Mouse (Mus musculus) embryonic facial prominence, embryonic 11.5 days (tissue): ENCODE measurements around the gene Kctd14. TPM values are rescaled to one million over a fixed set of nuclear protein-coding genes. Genes with fewer than 3 reads are reported as not detected.
A peak's percentile ranks its signal among the peaks of the same experiment; 100 is the strongest.
"Not testable (repeated sequence)": the region's sequence is repeated elsewhere in the genome, so short reads cannot be mapped to it uniquely, and the experiment has no call there.

Experiments used
- ATAC-seq: fragments of 200-750 bp; cut with Nextera tagmentation; replicated peaks from 2 replicates; pipeline ENCODE4 v1.8.0; 2017; ENCODE audit warnings: low read depth; ENCODE audit not compliant: insufficient number of reproducible peaks, low FRiP score, low TSS enrichment
- DNase-seq: peaks from one replicate; pipeline ENCODE4 v3.0.0-alpha.2; 2015; ENCODE audit warnings: low spot score
- H3K27ac ChIP-seq: fragments of 300-500 bp; sonication (generic); replicated peaks from 2 replicates; pipeline ENCODE4 v1.5.1; 2014; ENCODE audit warnings: mild to moderate bottlenecking, low read depth, low read length, control low read depth
- H3K27me3 ChIP-seq: fragments of 300-500 bp; sonication (generic); 2 replicates; pipeline ENCODE4 v1.6.1; 2014; ENCODE audit warnings: mild to moderate bottlenecking, low read length, moderate library complexity, mixed read lengths; ENCODE audit not compliant: control insufficient read depth, insufficient read depth
- H3K36me3 ChIP-seq: fragments of 300-500 bp; sonication (generic); replicated peaks from 2 replicates; pipeline ENCODE4 v1.6.1; 2014; ENCODE audit warnings: low read depth, mild to moderate bottlenecking, low read length, moderate library complexity, mixed read lengths; ENCODE audit not compliant: control insufficient read depth, insufficient read depth
- H3K4me1 ChIP-seq: fragments of 300-500 bp; sonication (generic); 2 replicates; pipeline ENCODE4 v1.6.1; 2014; ENCODE audit warnings: low read length, mixed read lengths; ENCODE audit not compliant: control insufficient read depth, insufficient read depth
- H3K4me2 ChIP-seq: fragments of 300-500 bp; sonication (generic); 2 replicates; pipeline ENCODE4 v1.6.1; 2014; ENCODE audit warnings: low read depth, mild to moderate bottlenecking, control low read depth, low read length, moderate library complexity
- H3K4me3 ChIP-seq: fragments of 300-500 bp; sonication (generic); 2 replicates; pipeline ENCODE4 v1.5.1; 2014; ENCODE audit warnings: low read depth, low read length, control low read depth
- H3K9ac ChIP-seq: fragments of 300-500 bp; sonication (generic); replicated peaks from 2 replicates; pipeline ENCODE4 v1.6.1; 2014; ENCODE audit warnings: mild to moderate bottlenecking, control low read depth, low read length
- H3K9me3 ChIP-seq: fragments of 300-500 bp; sonication (generic); replicated peaks from 2 replicates; pipeline ENCODE4 v1.6.1; 2016; ENCODE audit warnings: mild to moderate bottlenecking, low read length, inconsistent platforms, mixed read lengths; ENCODE audit not compliant: control insufficient read depth
- WGBS: fragments of 180-500 bp; shearing (Covaris S2); extraction: QIAGEN DNeasy Blood & Tissue Kit; methylation state at CpG from one replicate; pipeline ENCODE4 v1.1.7; 2014; 5-methylcytosine and 5-hydroxymethylcytosine counted together
- polyA plus RNA-seq: library from polyadenylated mRNA; unstranded; fragments of >200 nt; fragmentation: Nextera tagmentation; extraction: Ambion mirVana; gene quantifications from 2 replicates; pipeline ENCODE4 v1.2.1, GENCODE M21; 2014

The Kctd14 gene
- polyA plus RNA-seq, 1 experiment from 2014 or later, result 0.55 TPM

GRCm38 (mm10) chr7:97427296-97427695, 23.8 kb upstream of the Kctd14 start:
- Histone ChIP-seq H3K4me1 (no peaks in the 10 kb centered on the region; the same call in 1 of the 2 replicates), H3K9me3 (no peaks in the 10 kb centered on the region), H3K27me3 (no peaks in the 10 kb centered on the region), H3K4me2 (no peak overlapping the region), H3K36me3 (no peaks in the 10 kb centered on the region), H3K4me3 (no peak overlapping the region), H3K9ac (no peak overlapping the region), H3K27ac (no peak overlapping the region)
- 87% methylated on average over 6 of the region's 6 CpGs for WGBS
- no peak for DNase-seq
- no peak for ATAC-seq

- Histone ChIP-seq H3K4me2 (no peak overlapping the region), H3K36me3 (no peaks in the 10 kb centered on the region), H3K9ac (no peak overlapping the region), H3K27me3 (no peaks in the 10 kb centered on the region), H3K4me3 (no peak overlapping the region), H3K27ac (no peak overlapping the region), H3K9me3 (no peaks in the 10 kb centered on the region), H3K4me1 (no peaks in the 10 kb centered on the region; the same call in 1 of the 2 replicates)
- ATAC-seq, result no peak
- WGBS, result 84% methylated on average over 5 of the region's 5 CpGs
- no peak for DNase-seq
These were observed 23.2 kb upstream of the Kctd14 start for GRCm38 (mm10) chr7:97427778-97428420.

- 0 out of 2 replicates have a peak overlapping the region, but pooled peaks have one; percentile 6 for H3K27ac ChIP-seq
- ATAC-seq (peak; percentile 27; the same call in 1 of the 2 replicates), DNase-seq (peak; percentile 89)
- H3K4me1 ChIP-seq, result no peaks in the 10 kb centered on the region; the same call in 1 of the 2 replicates
- WGBS, result 2% methylated on average over 5 of the region's 5 CpGs
- no peak overlapping the region for H3K9ac ChIP-seq
- no peak overlapping the region for H3K4me3 ChIP-seq
- no peaks in the 10 kb centered on the region for H3K9me3 ChIP-seq
- no peaks in the 10 kb centered on the region for H3K27me3 ChIP-seq
- peak overlapping the region; percentile 5; the same call in 1 of the 2 replicates for H3K4me2 ChIP-seq
- no peaks in the 10 kb centered on the region for H3K36me3 ChIP-seq
These were observed 21.4 kb upstream of the Kctd14 start for GRCm38 (mm10) chr7:97429705-97430104.

GRCm38 (mm10) chr7:97433517-97433916, 17.6 kb upstream of the Kctd14 start:
- not testable (repeated sequence) for H3K27me3 ChIP-seq, ATAC-seq, H3K9ac ChIP-seq, H3K4me2 ChIP-seq, H3K27ac ChIP-seq, H3K4me1 ChIP-seq, DNase-seq, H3K9me3 ChIP-seq, H3K4me3 ChIP-seq, H3K36me3 ChIP-seq
- WGBS, result 75% methylated on average over 3 of the region's 3 CpGs

- Histone ChIP-seq H3K9ac (no peak overlapping the region), H3K27me3 (no peaks in the 10 kb centered on the region), H3K4me2 (no peak overlapping the region), H3K9me3 (no peaks in the 10 kb centered on the region), H3K27ac (no peak overlapping the region), H3K4me1 (no peaks in the 10 kb centered on the region), H3K4me3 (no peak overlapping the region), H3K36me3 (no peaks in the 10 kb centered on the region)
- WGBS, result 84% methylated on average over 10 of the region's 10 CpGs
- ATAC-seq (no peak), DNase-seq (no peak)
These were observed 16.6 kb upstream of the Kctd14 start for GRCm38 (mm10) chr7:97434517-97434916.

- ATAC-seq, result no peak
- no peak overlapping the region for H3K27ac ChIP-seq
- H3K4me3 ChIP-seq, result no peak overlapping the region
- no peaks in the 10 kb centered on the region for H3K9me3 ChIP-seq
- H3K4me2 ChIP-seq, result no peak overlapping the region
- H3K36me3 ChIP-seq, result no peaks in the 10 kb centered on the region
- no peaks in the 10 kb centered on the region for H3K4me1 ChIP-seq
- no peak for DNase-seq
- no peaks in the 10 kb centered on the region for H3K27me3 ChIP-seq
- H3K9ac ChIP-seq, result no peak overlapping the region
These were observed 12.1 kb upstream of the Kctd14 start for GRCm38 (mm10) chr7:97438986-97439385.

GRCm38 (mm10) chr7:97446171-97446925, 4.8 kb upstream of the Kctd14 start:
- Histone ChIP-seq H3K27ac (no peak overlapping the region), H3K9me3 (no peaks in the 10 kb centered on the region), H3K36me3 (no peaks in the 10 kb centered on the region), H3K4me1 (no peaks in the 10 kb centered on the region), H3K4me3 (no peak overlapping the region), H3K27me3 (no peaks in the 10 kb centered on the region), H3K4me2 (no peak overlapping the region), H3K9ac (no peak overlapping the region)
- ATAC-seq (no peak), DNase-seq (no peak)
- 43% methylated on average over 6 of the region's 6 CpGs for WGBS

GRCm38 (mm10) chr7:97447050-97447531, 4.0 kb upstream of the Kctd14 start:
- Histone ChIP-seq H3K27me3 (no peaks in the 10 kb centered on the region), H3K4me1 (no peaks in the 10 kb centered on the region), H3K36me3 (no peaks in the 10 kb centered on the region), H3K9me3 (no peaks in the 10 kb centered on the region), H3K4me2 (no peak overlapping the region), H3K9ac (no peak overlapping the region), H3K27ac (no peak overlapping the region), H3K4me3 (no peak overlapping the region)
- no peak for DNase-seq
- WGBS, result 60% methylated on average over 6 of the region's 6 CpGs
- no peak for ATAC-seq
